Mouse (Mus musculus): ENCODE results near the gene Pik3c2g.

GRCm38 (mm10) chr6:139907138-139907537 is 320.1 kb downstream of the Pik3c2g start:
- TF ChIP-seq POU5F1 (IDR thresholded peaks at IDR 0.05; ENCODE audit: borderline replicate concordance, low read length) (no peak), CTCF (conservative IDR thresholded peaks at IDR 0.05; ENCODE audit: low read length) (no peak), NANOG (IDR thresholded peaks at IDR 0.05; ENCODE audit: borderline replicate concordance, low read length) (no peak)

Data from E14TG2a.4 (cell line).